Mouse (Mus musculus) forebrain, embryonic 14.5 days (tissue): ENCODE results near the gene Shank2. TPM values are rescaled to one million over a fixed set of nuclear protein-coding genes. Genes with fewer than 3 reads are reported as not detected.
A peak's percentile ranks its signal among the peaks of the same experiment; 100 is the strongest.

Experiments used
- ATAC-seq: fragments of 200-750 bp; cut with Nextera tagmentation; 2 replicates; pipeline ENCODE4 v1.8.0; 2017; ENCODE audit warnings: mild to moderate bottlenecking, moderate library complexity
- DNase-seq: peaks from one replicate; pipeline ENCODE4 v3.0.0-alpha.2; 2015; ENCODE audit warnings: low spot score
- H3K27ac ChIP-seq: fragments of 300-500 bp; sonication (generic); 2 replicates; pipeline ENCODE4 v1.5.1; 2014; ENCODE audit warnings: low read depth, mild to moderate bottlenecking, control low read depth, low read length, moderate library complexity
- H3K27me3 ChIP-seq: fragments of 300-500 bp; sonication (generic); replicated peaks from 2 replicates; pipeline ENCODE4 v1.6.1; 2014; ENCODE audit warnings: low read length, control low read depth, mixed read lengths; ENCODE audit not compliant: control insufficient read depth, insufficient read depth
- H3K36me3 ChIP-seq: fragments of 300-500 bp; sonication (generic); 2 replicates; pipeline ENCODE4 v1.6.1; 2014; ENCODE audit warnings: low read length, control low read depth; ENCODE audit not compliant: control insufficient read depth, insufficient read depth
- H3K4me1 ChIP-seq: fragments of 300-500 bp; sonication (generic); 2 replicates; pipeline ENCODE4 v1.6.1; 2014; ENCODE audit warnings: antibody characterized with exemption, low read length, control low read depth; ENCODE audit not compliant: control insufficient read depth, insufficient read depth
- H3K4me2 ChIP-seq: fragments of 300-500 bp; sonication (generic); 2 replicates; pipeline ENCODE4 v1.6.1; 2014; ENCODE audit warnings: mild to moderate bottlenecking, control low read depth, low read length
- H3K4me3 ChIP-seq: fragments of 300-500 bp; sonication (generic); 2 replicates; pipeline ENCODE4 v1.5.1; 2014; ENCODE audit warnings: low read depth, low read length, control low read depth
- H3K9ac ChIP-seq: fragments of 300-500 bp; sonication (generic); 2 replicates; pipeline ENCODE4 v1.6.1; 2014; ENCODE audit warnings: mild to moderate bottlenecking, low read length, control low read depth, moderate library complexity
- H3K9me3 ChIP-seq: fragments of 300-500 bp; sonication (generic); replicated peaks from 2 replicates; pipeline ENCODE4 v1.6.1; 2016; ENCODE audit warnings: low read length, control low read depth, mixed read lengths; ENCODE audit not compliant: control insufficient read depth
- WGBS: fragments of 180-500 bp; shearing (Covaris S2); extraction: QIAGEN DNeasy Blood & Tissue Kit; methylation state at CpG from one replicate; pipeline ENCODE4 v1.1.7; 2014; 5-methylcytosine and 5-hydroxymethylcytosine counted together
- polyA plus RNA-seq: library from polyadenylated mRNA; unstranded; fragments of >200 nt; fragmentation: Nextera tagmentation; extraction: Ambion mirVana; gene quantifications from 2 replicates; pipeline ENCODE4 v1.2.1, GENCODE M21; 2014

Shank2 gene
- polyA plus RNA-seq, 1 experiment from 2014 or later, result 4.6 TPM

DNA sequence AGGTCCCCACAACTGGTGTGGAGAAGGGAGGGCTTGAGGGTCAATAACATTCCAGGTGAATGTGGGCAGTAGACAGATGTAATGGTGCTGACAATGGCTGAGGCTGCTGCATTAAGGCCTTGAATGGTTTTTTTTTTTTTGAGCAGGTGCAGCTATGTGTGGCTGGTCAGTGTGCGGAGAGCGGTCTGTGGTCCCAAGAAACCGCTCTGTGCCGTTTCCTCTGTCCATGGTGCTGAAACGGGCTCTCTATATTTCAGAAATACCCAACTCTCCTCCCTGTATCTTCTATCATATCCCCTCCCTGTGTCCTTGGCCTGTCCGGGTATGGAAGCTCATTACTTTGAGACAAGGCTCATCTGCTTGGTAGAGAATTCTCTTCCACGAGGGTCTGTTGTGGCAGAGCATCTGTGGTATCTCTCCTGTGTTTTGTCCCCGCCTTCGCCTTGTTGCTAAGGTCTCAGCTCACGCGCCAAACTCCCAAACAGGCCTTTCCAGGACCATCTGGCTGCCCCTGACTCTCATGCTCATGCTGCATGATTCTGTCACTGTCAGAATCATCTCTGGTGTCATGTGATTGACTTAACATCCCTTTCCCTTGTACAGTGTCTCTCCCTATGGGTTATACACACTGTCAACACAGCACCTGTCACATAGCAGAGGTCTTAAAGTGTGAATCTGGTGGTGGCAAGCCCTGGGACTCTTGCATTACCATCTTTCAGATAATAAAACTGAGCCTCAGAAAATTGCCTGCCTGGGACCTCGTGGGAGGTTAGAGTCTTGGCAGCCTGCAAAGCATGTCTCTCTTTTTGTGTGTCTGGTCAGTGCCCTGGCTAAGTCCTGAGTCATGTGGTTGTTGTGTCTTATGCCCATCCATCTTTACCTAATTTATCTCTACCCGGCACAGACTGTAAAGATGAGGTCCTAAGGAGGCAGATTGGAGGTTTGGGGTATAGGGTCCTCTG, 292.8 kb downstream of the Shank2 start:
- ATAC-seq (no peak), DNase-seq (peak; percentile 46)
- Histone ChIP-seq H3K27ac (no peak overlapping the region), H3K4me2 (no peak overlapping the region), H3K4me3 (no peak overlapping the region), H3K36me3 (no peaks in the 10 kb centered on the region), H3K27me3 (no peaks in the 10 kb centered on the region), H3K4me1 (peaks cover 15% of the 10 kb centered on the region), H3K9me3 (no peaks in the 10 kb centered on the region), H3K9ac (no peak overlapping the region)
- WGBS, result 45% methylated on average over 13 of the region's 13 CpGs

DNA sequence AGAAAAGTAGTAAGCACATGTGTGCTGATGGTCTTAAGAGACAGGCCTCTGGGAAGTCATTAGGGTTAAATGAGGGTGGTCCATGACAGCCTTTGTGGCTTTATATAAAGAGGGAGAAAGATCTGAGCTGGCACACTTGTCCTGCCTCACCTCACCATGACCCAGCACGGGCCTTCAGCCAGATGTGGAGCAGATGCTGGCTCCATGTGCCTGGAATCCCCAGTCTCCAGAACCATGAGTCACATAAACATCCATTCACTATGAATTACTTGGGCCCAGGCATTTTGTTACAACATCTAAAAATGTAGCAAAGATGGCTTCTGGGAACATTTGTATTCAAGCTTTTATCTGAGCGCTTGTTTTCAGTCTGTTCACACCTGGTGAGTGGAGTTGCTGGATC, 297.6 kb downstream of the Shank2 start:
- ATAC-seq (no peak), DNase-seq (no peak)
- H3K9ac ChIP-seq, result no peak overlapping the region
- no peaks in the 10 kb centered on the region for H3K27me3 ChIP-seq
- no peak overlapping the region for H3K4me2 ChIP-seq
- no peaks in the 10 kb centered on the region for H3K9me3 ChIP-seq
- WGBS, result 82% methylated on average over 2 of the region's 2 CpGs
- H3K36me3 ChIP-seq, result no peaks in the 10 kb centered on the region
- no peak overlapping the region for H3K27ac ChIP-seq
- no peak overlapping the region for H3K4me3 ChIP-seq
- H3K4me1 ChIP-seq, result peaks cover 5% of the 10 kb centered on the region

DNA sequence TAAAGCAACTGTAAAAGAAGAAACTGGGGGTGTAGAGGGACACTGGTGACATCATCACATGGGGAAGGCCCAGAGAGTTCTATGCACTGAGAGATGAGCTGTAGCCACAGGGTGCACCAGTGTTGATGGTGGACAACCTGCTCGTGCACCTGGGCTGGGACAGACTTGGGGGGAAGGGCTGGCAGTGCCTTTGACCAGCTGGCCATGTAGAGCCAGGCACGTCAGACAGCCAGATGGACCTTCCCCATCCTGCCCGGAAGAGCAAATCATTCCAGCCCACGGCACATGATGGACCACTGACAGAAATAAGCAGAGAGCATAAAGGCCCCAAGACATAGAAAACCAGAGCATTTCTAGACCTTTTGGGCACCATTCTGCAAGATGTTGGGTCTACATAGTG, 299.9 kb downstream of the Shank2 start:
- no peaks in the 10 kb centered on the region for H3K4me1 ChIP-seq
- no peak overlapping the region for H3K9ac ChIP-seq
- no peaks in the 10 kb centered on the region for H3K36me3 ChIP-seq
- DNase-seq (no peak), ATAC-seq (no peak)
- H3K27ac ChIP-seq, result no peak overlapping the region
- H3K9me3 ChIP-seq, result no peaks in the 10 kb centered on the region
- WGBS, result 88% methylated on average over 4 of the region's 4 CpGs
- no peak overlapping the region for H3K4me2 ChIP-seq
- H3K4me3 ChIP-seq, result no peak overlapping the region
- H3K27me3 ChIP-seq, result no peaks in the 10 kb centered on the region

DNA sequence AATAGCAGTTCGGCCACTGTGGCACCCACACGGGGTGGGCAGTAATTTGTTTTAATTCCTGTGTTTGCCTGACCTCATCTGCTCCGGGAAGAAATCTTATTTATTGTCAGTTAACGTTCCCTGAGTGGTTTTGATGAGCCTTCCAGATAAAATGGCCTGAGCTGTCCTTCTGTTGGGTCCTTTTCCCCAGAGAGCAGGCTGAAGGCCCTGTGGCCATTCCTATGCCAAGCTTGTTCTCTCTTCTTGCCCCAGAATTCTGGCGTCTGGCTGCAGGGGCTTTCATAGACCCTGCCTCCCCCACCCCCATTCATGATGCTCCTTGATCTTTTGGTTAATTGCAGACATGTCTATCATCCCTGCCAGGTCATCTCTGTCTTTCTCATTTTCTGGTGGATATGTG, 300.8 kb downstream of the Shank2 start:
- Histone ChIP-seq H3K27ac (no peak overlapping the region), H3K4me3 (no peak overlapping the region), H3K36me3 (no peaks in the 10 kb centered on the region), H3K4me1 (no peaks in the 10 kb centered on the region), H3K9ac (no peak overlapping the region), H3K9me3 (no peaks in the 10 kb centered on the region), H3K4me2 (no peak overlapping the region), H3K27me3 (no peaks in the 10 kb centered on the region)
- no peak for DNase-seq
- no peak for ATAC-seq
- WGBS, result 70% methylated on average over 5 of the region's 5 CpGs

DNA sequence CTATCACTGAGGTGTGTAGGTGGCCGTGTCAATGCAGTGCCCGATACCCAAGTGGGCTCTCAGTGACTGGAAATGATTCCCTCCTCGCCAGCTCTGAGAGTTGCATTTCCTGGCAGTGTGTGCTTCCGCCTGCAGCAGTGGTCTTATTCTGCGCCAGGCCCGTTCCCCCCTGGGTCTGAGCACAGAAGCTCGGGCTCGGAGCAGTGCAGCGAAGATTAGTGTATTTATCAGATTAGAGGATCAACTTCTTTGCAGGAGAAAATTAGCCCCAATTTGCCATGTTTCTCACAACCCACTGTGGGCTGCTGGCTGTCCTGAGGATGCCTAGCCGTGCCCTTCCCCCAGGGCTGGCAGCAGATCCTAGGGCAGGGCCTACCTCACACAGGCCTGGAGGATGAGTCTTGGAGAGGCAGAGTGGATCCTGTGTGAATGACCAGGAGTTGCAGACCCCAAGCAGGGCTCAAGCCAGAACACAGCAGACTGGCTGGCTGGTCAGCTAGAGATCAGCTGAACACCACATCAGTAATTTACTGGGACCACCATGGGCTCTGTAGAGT, 306.2 kb downstream of the Shank2 start:
- no peaks in the 10 kb centered on the region for H3K27me3 ChIP-seq
- 68% methylated on average over 10 of the region's 10 CpGs for WGBS

DNA sequence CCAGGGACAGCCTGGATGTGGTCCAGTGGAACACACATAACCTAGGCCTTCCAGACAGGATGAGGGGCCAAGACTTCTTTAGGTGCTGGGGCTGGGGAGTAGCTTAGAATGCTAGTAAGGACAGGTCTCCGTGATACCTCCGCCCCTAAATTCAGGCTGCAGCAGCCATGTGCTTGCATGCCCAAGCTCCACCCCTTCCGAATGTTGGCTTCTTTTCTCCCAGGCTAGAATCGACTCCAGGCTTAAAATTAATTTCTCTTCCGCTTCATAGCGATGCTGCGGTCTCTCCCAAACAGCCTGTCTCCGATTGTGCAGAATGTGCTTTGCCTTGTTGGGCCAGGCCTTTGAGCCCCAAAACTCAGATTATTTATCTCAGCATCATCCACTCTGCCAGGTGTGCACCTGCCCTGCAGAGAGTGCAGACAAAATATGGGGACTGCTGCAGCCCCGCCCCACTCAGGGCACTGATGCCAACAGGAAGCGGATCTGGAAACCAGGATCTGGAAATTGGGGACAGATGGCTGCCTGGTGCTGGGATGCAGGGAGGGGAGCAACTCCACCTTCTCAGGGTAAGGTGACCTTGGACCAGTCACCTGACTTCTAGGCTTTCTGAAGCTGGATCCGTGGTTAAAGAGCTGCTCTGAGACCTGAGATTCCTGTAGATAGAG, 312.8 kb downstream of the Shank2 start:
- H3K4me2 ChIP-seq, result no peak overlapping the region
- no peak overlapping the region for H3K27ac ChIP-seq
- peaks cover 10% of the 10 kb centered on the region for H3K4me1 ChIP-seq
- no peak for ATAC-seq
- no peaks in the 10 kb centered on the region for H3K9me3 ChIP-seq
- no peak overlapping the region for H3K9ac ChIP-seq
- no peaks in the 10 kb centered on the region for H3K27me3 ChIP-seq
- 87% methylated on average over 11 of the region's 11 CpGs for WGBS
- no peak overlapping the region for H3K4me3 ChIP-seq
- no peaks in the 10 kb centered on the region for H3K36me3 ChIP-seq
- no peak for DNase-seq

More for the DNA sequence above, 306.2 kb downstream of the Shank2 start:
- DNase-seq, result no peak
- Histone ChIP-seq H3K9ac (no peak overlapping the region), H3K4me3 (no peak overlapping the region), H3K4me1 (no peaks in the 10 kb centered on the region), H3K4me2 (no peak overlapping the region), H3K36me3 (no peaks in the 10 kb centered on the region), H3K9me3 (no peaks in the 10 kb centered on the region), H3K27ac (no peak overlapping the region)
- ATAC-seq, result no peak

DNA sequence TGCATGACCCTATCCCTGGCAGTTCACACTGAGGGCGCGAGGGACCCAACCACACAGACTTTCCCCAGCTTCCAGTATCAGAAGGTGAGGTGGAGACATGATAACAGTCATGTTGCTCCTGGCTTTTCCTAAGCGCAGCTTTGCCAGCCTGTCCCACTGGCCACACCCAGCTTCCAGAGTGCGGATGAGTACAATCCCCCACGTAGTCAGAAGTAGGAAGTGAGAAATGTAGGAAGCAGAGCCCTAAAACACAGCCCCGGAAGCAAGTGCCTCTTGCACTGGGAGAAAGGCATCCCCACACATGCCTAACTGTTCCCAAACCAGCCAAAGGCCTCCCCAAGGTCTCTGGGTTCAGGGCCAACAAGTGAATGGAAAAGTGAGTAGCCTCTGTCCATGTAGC, 314.5 kb downstream of the Shank2 start:
- no peak for DNase-seq
- H3K4me1 ChIP-seq, result peaks cover 10% of the 10 kb centered on the region
- H3K27ac ChIP-seq, result peak overlapping the region; percentile 24; the same call in 1 of the 2 replicates
- no peaks in the 10 kb centered on the region for H3K9me3 ChIP-seq
- no peaks in the 10 kb centered on the region for H3K36me3 ChIP-seq
- H3K4me2 ChIP-seq, result no peak overlapping the region
- no peak overlapping the region for H3K4me3 ChIP-seq
- H3K9ac ChIP-seq, result no peak overlapping the region
- no peak for ATAC-seq
- no peaks in the 10 kb centered on the region for H3K27me3 ChIP-seq
- WGBS, result 93% methylated on average over 6 of the region's 6 CpGs

DNA sequence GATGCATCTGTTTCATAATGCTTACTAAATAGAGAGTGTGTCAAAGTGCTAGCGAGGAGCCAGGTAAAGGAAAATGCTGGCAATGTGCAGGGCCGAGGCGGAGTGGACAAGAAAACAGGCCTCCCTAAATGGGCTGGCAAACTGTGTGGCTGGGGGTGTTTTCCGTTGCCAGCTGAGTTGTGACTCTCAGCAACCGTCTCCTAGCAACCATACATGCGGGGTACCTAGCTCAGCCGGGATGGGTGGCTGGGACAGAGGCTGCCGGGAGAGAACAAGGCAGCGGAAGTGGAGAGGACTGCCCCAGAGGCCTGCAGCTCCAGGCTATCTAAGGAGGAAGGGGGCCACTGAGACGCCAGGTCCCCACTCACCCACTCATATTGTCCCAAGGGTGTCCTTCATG, 315.1 kb downstream of the Shank2 start:
- Histone ChIP-seq H3K4me1 (peaks cover 10% of the 10 kb centered on the region), H3K4me3 (no peak overlapping the region), H3K4me2 (no peak overlapping the region), H3K9ac (no peak overlapping the region), H3K27ac (peak overlapping the region; percentile 24; the same call in 1 of the 2 replicates), H3K9me3 (no peaks in the 10 kb centered on the region), H3K36me3 (no peaks in the 10 kb centered on the region), H3K27me3 (no peaks in the 10 kb centered on the region)
- WGBS, result 13% methylated on average over 10 of the region's 10 CpGs
- DNase-seq, result peak; percentile 77
- ATAC-seq, result peak; percentile 76; the same call in 1 of the 2 replicates
